Mouse (Mus musculus) intestine, postnatal 0 days (tissue): ENCODE results near the gene Cox6b2. TPM values are rescaled to one million over a fixed set of nuclear protein-coding genes. Genes with fewer than 3 reads are reported as not detected.
"Not testable (repeated sequence)": the region's sequence is repeated elsewhere in the genome, so short reads cannot be mapped to it uniquely, and the experiment has no call there.

Source experiments
- ATAC-seq: fragments of 200-750 bp; cut with Nextera tagmentation; 2 replicates; pipeline ENCODE4 v1.8.0; 2017; ENCODE audit warnings: mild to moderate bottlenecking, moderate TSS enrichment, moderate library complexity
- H3K27ac ChIP-seq: fragments of 300-500 bp; sonication (generic); 2 replicates; pipeline ENCODE4 v1.5.1; 2014; ENCODE audit warnings: mild to moderate bottlenecking, low read depth, low read length, moderate library complexity
- H3K27me3 ChIP-seq: fragments of 300-500 bp; sonication (generic); replicated peaks from 2 replicates; pipeline ENCODE4 v1.6.1; 2014; ENCODE audit warnings: low read length, mixed read lengths; ENCODE audit not compliant: control insufficient read depth, insufficient read depth
- H3K36me3 ChIP-seq: fragments of 300-500 bp; sonication (generic); 2 replicates; pipeline ENCODE4 v1.6.1; 2014; ENCODE audit warnings: mild to moderate bottlenecking, moderate library complexity; ENCODE audit not compliant: control insufficient read depth, insufficient read depth
- H3K4me1 ChIP-seq: fragments of 300-500 bp; sonication (generic); replicated peaks from 2 replicates; pipeline ENCODE4 v1.6.1; 2014; ENCODE audit warnings: antibody characterized with exemption, low read length, mixed read lengths; ENCODE audit not compliant: control insufficient read depth, insufficient read depth
- H3K4me2 ChIP-seq: fragments of 300-500 bp; sonication (generic); replicated peaks from 2 replicates; pipeline ENCODE4 v1.6.1; 2014; ENCODE audit warnings: low read depth, mild to moderate bottlenecking, moderate library complexity
- H3K4me3 ChIP-seq: fragments of 300-500 bp; sonication (generic); 2 replicates; pipeline ENCODE4 v1.5.1; 2014; ENCODE audit warnings: low read depth, low read length
- H3K9ac ChIP-seq: fragments of 300-500 bp; sonication (generic); 2 replicates; pipeline ENCODE4 v1.6.1; 2014; ENCODE audit warnings: mild to moderate bottlenecking, low read depth, low read length
- H3K9me3 ChIP-seq: fragments of 300-500 bp; sonication (generic); 2 replicates; pipeline ENCODE4 v1.6.1; 2016; ENCODE audit warnings: mixed run types; ENCODE audit not compliant: control insufficient read depth
- CTCF ChIP-seq: sonication (generic); IDR thresholded peaks from 2 replicates; pipeline ENCODE4 v1.5.1; 2016; ENCODE audit warnings: low read depth, mild to moderate bottlenecking, control low read depth, antibody characterized with exemption, moderate library complexity
- WGBS: fragments of 180-500 bp; shearing (Covaris S2); extraction: QIAGEN DNeasy Blood & Tissue Kit; methylation state at CpG from one replicate; pipeline ENCODE4 v1.1.7; 2014; 5-methylcytosine and 5-hydroxymethylcytosine counted together
- polyA plus RNA-seq: library from polyadenylated mRNA; unstranded; fragments of >200 nt; fragmentation: Nextera tagmentation; extraction: Ambion mirVana; gene quantifications from 2 replicates; pipeline ENCODE4 v1.2.1, GENCODE M21; 2015

Cox6b2 gene
- polyA plus RNA-seq, result 48.5 and 48.8 TPM in 2 replicates

GRCm38 (mm10) chr7:4752821-4753570 is at the start of gene Cox6b2:
TSS of gene Cox6b2 (minus strand) at chr7:4753094.
- Histone ChIP-seq H3K4me2 (peak within 1 kb of the TSS; percentile 59), H3K9me3 (no peaks in the 10 kb centered on the region), H3K36me3 (no peaks in the 10 kb centered on the region), H3K4me1 (no peaks in the 10 kb centered on the region), H3K9ac (no peak within 1 kb of the TSS), H3K27me3 (no peaks in the 10 kb centered on the region), H3K4me3 (peak within 1 kb of the TSS; percentile 41), H3K27ac (no peak within 1 kb of the TSS; the same call in 1 of the 2 replicates)
- 0 out of 2 replicates have a peak, but pooled peaks have one; percentile 18 for TF ChIP-seq CTCF
- 6% methylated on average over 24 of the region's 24 CpGs for WGBS
- ATAC-seq, result peak; percentile 57

DNA sequence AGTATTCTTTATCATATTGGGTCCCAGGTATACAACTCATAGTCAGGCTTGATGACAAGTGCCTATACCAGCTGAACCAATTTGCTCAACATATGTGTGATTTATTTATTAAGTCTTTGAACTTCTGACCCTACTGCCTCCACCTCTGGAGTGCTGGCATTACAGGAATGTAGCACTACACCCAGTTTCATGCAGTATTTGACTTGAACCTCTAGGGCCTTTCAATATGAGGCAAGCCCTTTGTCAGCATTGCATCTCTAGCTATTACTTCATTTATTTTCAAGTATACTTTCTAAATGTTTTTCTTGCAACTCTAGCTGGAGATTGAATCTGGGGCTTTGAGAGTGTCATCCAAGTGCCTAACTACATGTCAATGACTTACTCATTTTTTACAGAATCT is 49.4 kb upstream of the Cox6b2 start:
- H3K27ac ChIP-seq, result no peak overlapping the region
- no peaks in the 10 kb centered on the region for H3K9me3 ChIP-seq
- TF ChIP-seq CTCF, result no peak
- H3K9ac ChIP-seq, result no peak overlapping the region
- H3K27me3 ChIP-seq, result no peaks in the 10 kb centered on the region
- no peak for ATAC-seq
- peaks cover 20% of the 10 kb centered on the region for H3K36me3 ChIP-seq
- no peak overlapping the region for H3K4me3 ChIP-seq
- no peaks in the 10 kb centered on the region for H3K4me1 ChIP-seq
- no peak overlapping the region for H3K4me2 ChIP-seq

DNA sequence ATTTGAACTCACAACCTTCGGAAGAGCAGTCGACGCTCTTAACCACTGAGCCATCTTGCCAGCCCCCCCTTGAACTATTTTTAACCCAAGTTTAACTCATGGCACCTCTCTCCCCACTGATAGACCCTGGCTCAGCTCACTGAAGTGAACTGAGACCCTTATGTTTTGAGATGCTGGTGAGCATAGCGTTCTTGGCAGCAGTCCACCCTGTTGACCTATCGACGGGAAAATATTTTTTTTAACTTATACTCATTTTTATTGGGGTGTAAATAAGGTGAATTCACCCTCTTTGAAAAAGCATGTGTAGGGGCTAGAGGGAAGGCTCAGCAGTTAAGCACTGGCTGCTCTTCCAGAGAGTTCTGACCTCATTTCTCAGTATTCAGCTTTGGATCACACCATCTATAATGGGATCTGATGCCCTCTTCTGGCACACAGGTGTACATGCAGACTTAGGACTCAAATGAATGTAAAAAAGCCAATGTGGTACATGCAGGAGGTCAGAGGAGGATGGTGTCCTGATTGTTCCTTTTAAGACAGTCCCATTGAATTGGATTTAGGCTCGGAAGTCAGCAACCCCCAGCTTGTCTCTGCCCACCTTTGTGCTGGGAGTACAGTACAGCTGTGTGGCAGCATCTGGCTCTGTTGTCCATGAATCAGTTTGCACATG is 43.0 kb upstream of the Cox6b2 start:
- no peak overlapping the region for H3K9ac ChIP-seq
- H3K4me3 ChIP-seq, result no peak overlapping the region
- no peaks in the 10 kb centered on the region for H3K27me3 ChIP-seq
- peaks cover 18% of the 10 kb centered on the region for H3K36me3 ChIP-seq
- WGBS, result 68% methylated on average over 7 of the region's 7 CpGs
- H3K9me3 ChIP-seq, result no peaks in the 10 kb centered on the region
- TF ChIP-seq CTCF, result peak; percentile 85
- H3K4me1 ChIP-seq, result no peaks in the 10 kb centered on the region
- H3K4me2 ChIP-seq, result no peak overlapping the region
- H3K27ac ChIP-seq, result no peak overlapping the region
- ATAC-seq, result no peak

DNA sequence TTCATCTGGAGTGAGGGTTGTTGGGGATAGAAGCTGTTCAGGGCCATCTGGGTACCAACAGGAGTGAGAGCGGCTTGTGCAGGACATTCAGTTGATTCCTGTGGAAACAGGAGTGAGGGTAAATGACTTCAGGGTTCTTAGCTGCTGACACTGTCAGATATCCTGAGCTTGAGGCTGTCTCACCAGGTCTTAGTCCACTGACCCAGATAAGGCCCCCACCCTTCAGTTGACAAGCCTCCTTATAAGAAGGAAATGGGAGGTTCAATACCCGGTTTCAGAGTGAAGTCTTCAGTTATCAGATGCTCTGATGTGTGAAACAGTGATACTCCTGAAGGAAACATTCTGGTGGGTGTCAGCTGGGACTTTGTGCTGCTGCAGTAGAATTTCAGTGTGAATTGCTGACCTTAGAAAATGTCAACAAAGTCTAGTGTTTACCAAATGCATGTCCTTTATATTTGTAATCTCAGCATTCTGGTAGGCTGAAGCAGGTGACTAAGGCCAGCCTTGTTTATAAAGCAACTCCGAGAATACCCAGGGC is 41.8 kb upstream of the Cox6b2 start:
- Histone ChIP-seq H3K9me3 (no peaks in the 10 kb centered on the region), H3K27ac (peak overlapping the region; percentile 94), H3K4me2 (peak overlapping the region; percentile 75; the same call in 1 of the 2 replicates), H3K27me3 (no peaks in the 10 kb centered on the region), H3K36me3 (peaks cover 18% of the 10 kb centered on the region), H3K4me1 (no peaks in the 10 kb centered on the region), H3K4me3 (no peak overlapping the region), H3K9ac (peak overlapping the region; percentile 92; the same call in 1 of the 2 replicates)
- WGBS, result 44% methylated on average over 3 of the region's 3 CpGs
- ATAC-seq, result peak; percentile 57
- TF ChIP-seq CTCF, result no peak

GRCm38 (mm10) chr7:4793674-4794073 is 40.8 kb upstream of the Cox6b2 start:
- TF ChIP-seq CTCF, result no peak
- no peak for ATAC-seq
- Histone ChIP-seq H3K27ac (peak overlapping the region; percentile 94), H3K36me3 (peaks cover 18% of the 10 kb centered on the region), H3K9me3 (no peaks in the 10 kb centered on the region), H3K4me1 (no peaks in the 10 kb centered on the region), H3K9ac (peak overlapping the region; percentile 92), H3K27me3 (no peaks in the 10 kb centered on the region), H3K4me2 (peak overlapping the region; percentile 75), H3K4me3 (peak overlapping the region; percentile 82)
- 29% methylated on average over 4 of the region's 4 CpGs for WGBS

DNA sequence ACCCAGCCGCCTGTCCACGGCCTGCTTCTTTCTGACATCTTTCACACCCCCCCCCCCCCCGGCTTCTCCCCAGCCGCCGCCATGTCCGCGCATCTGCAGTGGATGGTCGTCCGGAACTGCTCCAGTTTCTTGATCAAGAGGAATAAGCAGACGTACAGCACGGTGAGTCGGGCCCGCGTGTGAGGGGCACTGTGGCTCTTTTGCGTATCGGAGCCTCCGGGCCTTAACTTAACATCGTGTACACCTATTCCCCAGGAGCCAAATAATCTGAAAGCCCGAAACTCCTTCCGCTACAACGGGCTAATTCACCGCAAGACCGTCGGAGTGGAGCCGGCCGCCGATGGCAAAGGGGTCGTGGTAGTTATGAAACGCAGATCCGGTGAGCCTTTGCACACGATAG is 40.4 kb upstream of the Cox6b2 start:
- Histone ChIP-seq H3K27ac (peak overlapping the region; percentile 94), H3K36me3 (peaks cover 18% of the 10 kb centered on the region), H3K4me3 (peak overlapping the region; percentile 82), H3K9ac (peak overlapping the region; percentile 92), H3K4me2 (peak overlapping the region; percentile 75)
- not testable (repeated sequence) for ATAC-seq, H3K27me3 ChIP-seq, H3K9me3 ChIP-seq, H3K4me1 ChIP-seq
- under 1% methylated on average over 31 of the region's 31 CpGs for WGBS
